Mouse (Mus musculus) limb, embryonic 10.5 days (tissue): Measurements from ENCODE around the gene Il21r. TPM values are rescaled to one million over a fixed set of nuclear protein-coding genes. Genes with fewer than 3 reads are reported as not detected.

Source experiments
- DNase-seq: peaks from one replicate; pipeline ENCODE4 v3.0.0-alpha.2; 2017; ENCODE audit warnings: low spot score
- H3K27ac ChIP-seq: fragments of 300-500 bp; sonication (generic); 2 replicates; pipeline ENCODE4 v1.5.1; 2016; ENCODE audit warnings: mild to moderate bottlenecking
- H3K27me3 ChIP-seq: fragments of 300-500 bp; sonication (generic); 2 replicates; pipeline ENCODE4 v1.6.1; 2016; ENCODE audit warnings: low read depth, mild to moderate bottlenecking; ENCODE audit not compliant: poor library complexity, severe bottlenecking
- H3K36me3 ChIP-seq: fragments of 300-500 bp; sonication (generic); 2 replicates; pipeline ENCODE4 v1.6.1; 2016; ENCODE audit warnings: mild to moderate bottlenecking, moderate library complexity
- H3K4me1 ChIP-seq: fragments of 300-500 bp; sonication (generic); 2 replicates; pipeline ENCODE4 v1.6.1; 2016
- H3K4me3 ChIP-seq: fragments of 300-500 bp; sonication (generic); 2 replicates; pipeline ENCODE4 v1.5.1; 2016; ENCODE audit warnings: mild to moderate bottlenecking, moderate library complexity
- H3K9me3 ChIP-seq: fragments of 300-500 bp; sonication (generic); replicated peaks from 2 replicates; pipeline ENCODE4 v1.6.1; 2016; ENCODE audit warnings: mild to moderate bottlenecking
- WGBS: fragments of 180-500 bp; shearing (Covaris S2); methylation state at CpG from one replicate; pipeline ENCODE4 v1.1.7; 2016; 5-methylcytosine and 5-hydroxymethylcytosine counted together
- polyA plus RNA-seq: library from polyadenylated mRNA; unstranded; fragments of >200 nt; fragmentation: Nextera tagmentation; extraction: Ambion mirVana; gene quantifications from 2 replicates; pipeline ENCODE4 v1.2.1, GENCODE M21; 2016

The Il21r gene
- polyA plus RNA-seq, 1 experiment from 2014 or later, result 0.21 TPM

- no peak overlapping the region for H3K4me3 ChIP-seq
- H3K36me3 ChIP-seq, result no peaks in the 10 kb centered on the region
- WGBS, result 86% methylated on average over 4 of the region's 4 CpGs
- no peaks in the 10 kb centered on the region for H3K27me3 ChIP-seq
- no peak for DNase-seq
- peaks cover 3% of the 10 kb centered on the region; the same call in 1 of the 2 replicates for H3K4me1 ChIP-seq
- no peaks in the 10 kb centered on the region for H3K9me3 ChIP-seq
- no peak overlapping the region for H3K27ac ChIP-seq
Measured at GRCm38 (mm10) chr7:125608183-125608688, 5.0 kb downstream of the Il21r start.

- Histone ChIP-seq H3K4me3 (no peak overlapping the region), H3K27me3 (no peaks in the 10 kb centered on the region), H3K36me3 (no peaks in the 10 kb centered on the region), H3K27ac (no peak overlapping the region), H3K4me1 (no peaks in the 10 kb centered on the region), H3K9me3 (no peaks in the 10 kb centered on the region)
- DNase-seq, result no peak
- 75% methylated on average over 5 of the region's 5 CpGs for WGBS
Measured at GRCm38 (mm10) chr7:125613579-125613978, 10.3 kb downstream of the Il21r start.

GRCm38 (mm10) chr7:125615453-125615852, 12.2 kb downstream of the Il21r start:
- Histone ChIP-seq H3K9me3 (no peaks in the 10 kb centered on the region), H3K27me3 (no peaks in the 10 kb centered on the region), H3K27ac (no peak overlapping the region), H3K4me3 (no peak overlapping the region), H3K36me3 (no peaks in the 10 kb centered on the region), H3K4me1 (no peaks in the 10 kb centered on the region)
- 92% methylated on average over 7 of the region's 7 CpGs for WGBS
- DNase-seq, result no peak

GRCm38 (mm10) chr7:125618016-125618415, 14.8 kb downstream of the Il21r start:
- Histone ChIP-seq H3K4me1 (peaks cover 11% of the 10 kb centered on the region; the same call in 1 of the 2 replicates), H3K9me3 (no peaks in the 10 kb centered on the region), H3K36me3 (no peaks in the 10 kb centered on the region), H3K27ac (no peak overlapping the region), H3K4me3 (no peak overlapping the region), H3K27me3 (no peaks in the 10 kb centered on the region)
- 82% methylated on average over 7 of the region's 7 CpGs for WGBS
- DNase-seq, result no peak

GRCm38 (mm10) chr7:125620077-125620476, 16.8 kb downstream of the Il21r start:
- no peak for DNase-seq
- WGBS, result 77% methylated on average over 4 of the region's 4 CpGs
- Histone ChIP-seq H3K4me3 (no peak overlapping the region), H3K27ac (no peak overlapping the region), H3K27me3 (no peaks in the 10 kb centered on the region), H3K4me1 (peaks cover 11% of the 10 kb centered on the region; the same call in 1 of the 2 replicates), H3K9me3 (no peaks in the 10 kb centered on the region), H3K36me3 (no peaks in the 10 kb centered on the region)

GRCm38 (mm10) chr7:125622741-125623685, 19.8 kb downstream of the Il21r start:
- H3K36me3 ChIP-seq, result no peaks in the 10 kb centered on the region
- WGBS, result 66% methylated on average over 7 of the region's 7 CpGs
- DNase-seq, result no peak
- no peaks in the 10 kb centered on the region for H3K27me3 ChIP-seq
- H3K4me3 ChIP-seq, result no peak overlapping the region
- H3K27ac ChIP-seq, result no peak overlapping the region
- peaks cover 16% of the 10 kb centered on the region for H3K4me1 ChIP-seq
- no peaks in the 10 kb centered on the region for H3K9me3 ChIP-seq

- Histone ChIP-seq H3K27me3 (no peaks in the 10 kb centered on the region), H3K4me1 (peaks cover 16% of the 10 kb centered on the region), H3K4me3 (no peak overlapping the region), H3K36me3 (no peaks in the 10 kb centered on the region), H3K9me3 (no peaks in the 10 kb centered on the region), H3K27ac (no peak overlapping the region)
- no peak for DNase-seq
- WGBS, result 76% methylated on average over 4 of the region's 4 CpGs
Measured at GRCm38 (mm10) chr7:125625219-125625618, 22.0 kb downstream of the Il21r start.

GRCm38 (mm10) chr7:125625829-125626228, 22.6 kb downstream of the Il21r start:
- Histone ChIP-seq H3K27ac (no peak overlapping the region), H3K36me3 (no peaks in the 10 kb centered on the region), H3K4me3 (no peak overlapping the region), H3K9me3 (no peaks in the 10 kb centered on the region), H3K4me1 (peaks cover 16% of the 10 kb centered on the region), H3K27me3 (no peaks in the 10 kb centered on the region)
- WGBS, result 56% methylated on average over 7 of the region's 7 CpGs
- DNase-seq, result no peak

- no peaks in the 10 kb centered on the region for H3K9me3 ChIP-seq
- H3K27ac ChIP-seq, result no peak overlapping the region
- H3K4me1 ChIP-seq, result peaks cover 13% of the 10 kb centered on the region
- no peak for DNase-seq
- 73% methylated on average over 4 of the region's 4 CpGs for WGBS
- H3K4me3 ChIP-seq, result no peak overlapping the region
- no peaks in the 10 kb centered on the region for H3K27me3 ChIP-seq
- no peaks in the 10 kb centered on the region for H3K36me3 ChIP-seq
Measured at GRCm38 (mm10) chr7:125630317-125630716, 27.1 kb downstream of the Il21r start.

GRCm38 (mm10) chr7:125630989-125631388, 27.8 kb downstream of the Il21r start:
- no peak overlapping the region for H3K4me3 ChIP-seq

GRCm38 (mm10) chr7:125637220-125638140, 34.3 kb downstream of the Il21r start:
- 88% methylated on average over 8 of the region's 8 CpGs for WGBS
- H3K36me3 ChIP-seq, result peaks cover 33% of the 10 kb centered on the region

More at GRCm38 (mm10) chr7:125630989-125631388, 27.8 kb downstream of the Il21r start:
- Histone ChIP-seq H3K9me3 (no peaks in the 10 kb centered on the region), H3K4me1 (peaks cover 9% of the 10 kb centered on the region), H3K27me3 (no peaks in the 10 kb centered on the region), H3K27ac (no peak overlapping the region), H3K36me3 (no peaks in the 10 kb centered on the region)
- DNase-seq, result no peak
- WGBS, result 81% methylated on average over 3 of the region's 3 CpGs

GRCm38 (mm10) chr7:125638376-125638775, 35.1 kb downstream of the Il21r start:
- no peak overlapping the region for H3K27ac ChIP-seq
- peaks cover 42% of the 10 kb centered on the region for H3K36me3 ChIP-seq
- no peak for DNase-seq
- WGBS, result 83% methylated on average over 6 of the region's 6 CpGs
- H3K27me3 ChIP-seq, result no peaks in the 10 kb centered on the region
- peaks cover 11% of the 10 kb centered on the region; the same call in 1 of the 2 replicates for H3K4me1 ChIP-seq
- no peaks in the 10 kb centered on the region for H3K9me3 ChIP-seq
- H3K4me3 ChIP-seq, result no peak overlapping the region

More at GRCm38 (mm10) chr7:125637220-125638140, 34.3 kb downstream of the Il21r start:
- Histone ChIP-seq H3K27me3 (no peaks in the 10 kb centered on the region), H3K4me1 (peaks cover 13% of the 10 kb centered on the region), H3K27ac (peak overlapping the region; percentile 64; the same call in 1 of the 2 replicates), H3K9me3 (no peaks in the 10 kb centered on the region), H3K4me3 (no peak overlapping the region)
- DNase-seq, result no peak
